Mouse (Mus musculus): ENCODE results near the gene Fcnb.
A peak's percentile ranks its signal among the peaks of the same experiment; 100 is the strongest.

Fcnb gene

DNA sequence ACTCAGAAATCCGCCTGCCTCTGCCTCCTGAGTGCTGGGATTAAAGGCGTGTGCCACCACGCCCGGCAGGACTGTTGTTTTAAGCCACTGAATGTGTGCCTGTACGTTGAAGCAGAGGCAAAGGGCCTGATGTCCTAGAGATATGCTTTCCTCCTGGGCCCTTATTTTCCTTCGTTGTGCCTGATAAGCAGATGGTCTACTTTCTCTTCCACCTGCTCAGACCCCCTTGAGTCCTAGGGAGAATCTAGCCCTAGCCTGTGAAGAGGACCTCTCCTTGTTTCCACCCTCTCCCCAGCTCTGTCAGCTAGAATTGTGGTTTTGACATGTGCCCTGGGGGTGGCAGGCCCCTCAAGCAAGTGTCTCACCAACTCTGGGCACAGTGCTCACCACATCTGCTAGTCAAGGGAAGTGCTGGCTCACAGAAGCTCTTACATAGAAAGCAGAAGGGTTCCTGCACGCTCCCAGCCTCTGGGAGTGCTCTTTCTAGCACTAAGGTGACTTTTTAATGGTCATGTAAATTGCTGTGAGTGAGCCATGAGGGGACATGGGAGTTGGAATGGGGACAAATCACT is 9.0 kb downstream of the Fcnb start:
- DNase-seq = no peak

DNA sequence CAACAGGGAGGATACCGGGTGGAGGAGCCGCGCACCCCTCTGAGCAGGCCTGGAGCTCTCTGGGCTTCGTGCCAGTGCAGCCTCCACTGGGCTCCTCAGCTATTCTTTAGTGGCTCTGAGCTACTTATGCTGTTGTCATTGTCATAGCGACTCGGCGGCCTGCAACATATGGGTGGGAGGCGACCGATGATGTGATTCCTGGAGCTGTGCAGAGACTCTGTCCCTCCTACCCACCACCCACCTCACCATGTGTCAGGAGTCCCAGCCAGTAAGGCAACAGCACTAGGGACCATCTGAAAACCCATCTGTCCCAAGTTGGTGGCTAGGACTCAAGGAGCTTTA is 16.2 kb downstream of the Fcnb start:
- peak; percentile 96 for DNase-seq

DNA sequence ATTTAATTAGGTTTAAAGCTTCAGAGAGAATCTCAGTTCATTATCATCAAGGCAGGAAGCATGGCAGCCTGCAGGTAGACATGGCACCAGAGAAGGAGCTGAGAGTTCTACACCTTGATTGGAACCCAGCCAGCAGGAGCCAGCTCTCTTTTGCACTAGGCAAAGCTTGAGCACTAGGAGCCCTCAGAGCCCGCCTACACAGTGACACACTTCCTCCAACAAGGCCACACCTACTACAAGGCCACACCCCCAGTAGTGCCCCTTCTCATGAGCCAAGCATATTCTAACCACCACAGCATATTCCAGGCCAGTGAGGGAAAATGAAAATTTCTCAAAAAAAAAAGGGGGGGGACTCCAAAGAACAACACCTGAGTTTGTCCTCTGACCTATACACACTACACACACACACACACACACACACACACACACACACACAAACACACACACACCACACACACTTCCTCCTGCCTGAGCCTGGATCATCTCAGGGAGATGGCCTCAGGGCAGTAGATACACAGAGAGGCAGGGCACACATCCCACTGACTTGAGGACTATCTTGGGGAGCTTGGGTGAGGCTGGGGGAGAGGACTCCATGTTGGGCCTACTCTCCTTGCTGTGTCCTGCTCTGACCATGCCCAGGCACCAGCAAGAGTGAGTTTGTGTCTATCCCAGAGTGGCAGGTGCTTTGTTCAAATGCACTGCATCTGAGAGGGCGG is 16.7 kb downstream of the Fcnb start:
- DNase-seq = no peak

DNA sequence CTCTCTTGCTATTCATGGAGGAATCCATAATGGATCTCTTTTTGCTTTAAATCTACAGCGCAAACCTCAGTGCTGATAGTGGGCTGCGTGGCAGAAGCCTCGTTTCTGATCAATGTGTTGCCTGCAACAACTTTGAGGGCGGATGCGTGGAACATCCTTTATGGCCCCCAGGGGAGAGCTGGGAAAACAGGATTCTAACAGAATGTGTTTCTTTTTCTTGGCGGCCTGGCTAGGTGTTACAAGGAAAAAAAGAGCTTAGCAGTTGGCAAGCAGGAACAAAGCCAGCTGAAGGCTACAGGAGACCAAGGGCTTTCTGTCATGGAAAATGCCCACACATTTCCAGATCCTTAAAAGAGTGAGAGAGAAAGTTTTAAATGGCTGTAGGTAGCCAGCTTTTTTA is 17.5 kb downstream of the Fcnb start:
- peak; percentile 82 for DNase-seq

DNA sequence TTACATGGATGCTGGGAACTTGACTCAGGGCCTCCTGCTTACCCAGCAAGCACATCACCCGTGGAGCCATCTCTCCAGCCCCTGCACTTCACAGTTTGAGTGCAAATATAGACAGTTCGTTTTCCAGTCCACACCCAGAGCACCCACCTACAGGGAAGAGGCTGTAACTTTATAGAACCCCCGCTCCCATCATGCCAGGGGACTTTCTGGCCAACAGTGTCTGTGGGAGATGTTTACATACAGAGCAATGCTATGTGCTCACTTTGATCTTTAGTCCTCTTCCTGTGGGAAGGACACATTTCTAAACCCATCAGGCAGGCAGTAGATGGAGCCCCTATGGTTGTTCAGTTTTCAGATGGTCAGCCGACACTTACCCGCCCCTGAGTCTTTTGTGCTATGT is 18.0 kb downstream of the Fcnb start:
- DNase-seq = no peak

DNA sequence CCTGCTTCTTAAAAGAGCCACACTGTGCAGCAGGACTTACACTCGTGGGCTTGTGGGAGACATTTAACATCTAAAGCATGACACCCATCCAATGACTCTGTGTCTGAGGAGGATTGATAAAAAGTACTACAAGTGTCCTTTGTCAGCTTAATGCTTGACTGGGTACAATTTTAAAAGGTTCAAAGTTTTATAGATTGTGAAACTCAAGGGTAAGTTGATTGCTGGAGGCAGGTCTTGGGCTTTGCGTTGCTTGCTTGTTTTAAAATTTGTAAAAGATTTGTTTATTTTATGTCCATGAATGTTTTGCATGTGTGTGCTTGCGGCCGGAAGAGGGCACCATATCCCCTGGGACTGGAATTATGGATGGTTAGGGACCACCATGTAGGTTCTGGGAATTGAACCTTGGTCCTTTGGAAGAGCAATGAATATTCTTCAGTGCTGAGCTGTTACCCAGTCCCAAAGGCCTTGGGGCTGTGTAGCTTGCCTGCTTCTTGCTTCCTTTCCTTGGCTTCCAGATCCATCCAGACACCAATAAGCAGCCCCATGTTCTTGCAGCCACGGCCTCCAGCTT is 19.5 kb downstream of the Fcnb start:
- DNase-seq = no peak

DNA sequence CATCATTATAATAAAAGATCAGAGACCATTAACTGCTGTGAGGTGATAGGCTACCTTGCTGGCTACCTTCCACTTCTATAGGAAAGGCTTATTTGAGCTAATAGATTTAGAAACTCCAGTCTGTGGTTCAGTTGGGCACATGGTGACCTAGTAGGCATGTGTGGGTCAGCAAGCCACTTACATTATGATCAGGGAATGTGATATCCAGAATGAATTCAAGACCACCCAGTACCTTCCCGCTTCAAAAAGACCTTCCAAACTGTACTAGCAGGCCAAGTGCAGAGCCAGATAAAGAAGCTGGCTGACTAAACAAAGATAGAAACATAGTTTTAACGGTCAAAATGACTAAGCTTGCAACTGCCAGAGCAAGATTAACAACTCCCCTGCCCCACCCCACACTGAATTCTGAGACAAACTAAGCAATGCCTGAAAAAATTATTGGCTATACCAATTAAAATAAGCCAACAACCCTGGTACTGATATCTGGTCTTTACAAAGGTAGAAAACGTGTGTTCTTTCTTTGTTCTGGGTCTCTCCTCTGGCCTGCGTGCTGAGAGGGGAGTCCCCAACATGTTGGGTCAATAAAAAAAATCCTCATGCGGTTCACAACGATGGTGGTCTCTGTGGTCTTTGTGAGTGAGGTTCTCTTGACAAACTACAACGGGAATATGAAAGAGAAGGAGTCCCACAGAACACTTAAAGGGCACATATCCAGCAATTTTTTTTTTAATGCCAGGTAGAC is 20.2 kb downstream of the Fcnb start:
- DNase-seq = no peak

DNA sequence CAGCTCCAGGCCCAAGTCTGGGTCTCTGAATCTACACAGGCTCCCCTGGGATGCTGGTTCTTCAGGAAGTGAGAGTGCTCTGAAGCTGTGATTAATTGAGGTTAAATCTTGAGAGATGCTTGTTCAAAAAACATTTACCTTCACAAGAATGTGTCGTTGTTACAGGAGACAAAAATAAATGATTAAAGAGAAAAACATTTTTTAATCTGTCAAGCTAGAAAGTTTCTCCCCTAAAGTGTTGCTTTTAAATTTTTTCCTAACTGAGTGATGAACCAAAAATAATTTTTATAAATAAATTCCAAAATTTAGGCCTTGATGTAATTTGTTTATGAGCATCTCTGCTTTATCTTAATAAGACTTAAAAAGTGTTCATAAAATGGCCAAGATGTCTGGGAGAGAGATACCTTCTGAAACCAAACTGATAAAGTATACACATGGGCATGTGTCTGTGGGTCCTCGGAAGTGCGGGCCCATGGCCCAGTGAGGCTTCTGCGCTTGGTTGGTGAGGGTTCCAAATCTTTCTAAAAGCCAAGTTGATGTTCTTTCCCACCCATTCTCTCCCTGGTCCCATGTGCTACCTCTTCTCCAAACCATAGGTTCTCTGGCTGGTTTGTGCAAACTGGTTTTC is 20.9 kb downstream of the Fcnb start:
- no peak for DNase-seq

DNA sequence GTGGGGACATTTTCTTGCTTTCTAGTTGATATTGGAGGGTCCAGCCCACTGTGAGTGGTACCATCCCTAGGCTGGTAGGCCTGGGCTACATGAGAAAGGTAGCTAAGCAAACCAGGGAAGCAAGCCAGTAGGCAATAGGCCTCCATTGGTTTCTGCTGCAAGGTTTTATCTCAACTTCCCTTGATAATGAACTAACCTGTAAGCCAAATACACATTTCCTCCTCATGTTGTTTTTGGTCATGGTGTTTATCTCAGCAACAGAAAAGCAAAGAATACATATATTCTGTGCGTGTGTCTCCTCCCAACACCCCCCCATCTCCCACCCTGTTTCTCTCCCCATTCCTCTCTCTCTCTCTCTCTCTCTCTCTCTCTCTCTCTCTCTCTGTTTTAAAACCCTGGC is 24.8 kb downstream of the Fcnb start:
- DNase-seq = no peak

DNA sequence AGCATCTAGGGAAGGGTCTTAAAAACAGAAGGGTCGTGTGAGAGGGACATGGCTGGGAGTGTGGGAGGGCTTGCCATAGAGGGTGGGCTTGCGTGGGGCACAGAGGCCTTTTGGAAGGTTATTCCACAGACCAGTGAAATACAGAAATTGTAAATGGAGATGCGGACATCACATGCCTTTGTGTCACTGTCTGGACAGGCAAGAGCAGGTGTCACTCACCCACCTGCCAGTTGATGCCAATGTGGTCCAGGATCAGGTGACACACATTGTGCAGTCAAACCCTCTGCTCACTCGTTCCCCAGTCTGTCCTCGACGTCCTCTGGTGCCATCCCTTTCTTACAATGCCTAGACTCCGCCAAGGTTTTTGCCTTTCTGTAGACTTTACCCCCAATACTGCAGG is 37.6 kb downstream of the Fcnb start:
- DNase-seq = no peak

DNA sequence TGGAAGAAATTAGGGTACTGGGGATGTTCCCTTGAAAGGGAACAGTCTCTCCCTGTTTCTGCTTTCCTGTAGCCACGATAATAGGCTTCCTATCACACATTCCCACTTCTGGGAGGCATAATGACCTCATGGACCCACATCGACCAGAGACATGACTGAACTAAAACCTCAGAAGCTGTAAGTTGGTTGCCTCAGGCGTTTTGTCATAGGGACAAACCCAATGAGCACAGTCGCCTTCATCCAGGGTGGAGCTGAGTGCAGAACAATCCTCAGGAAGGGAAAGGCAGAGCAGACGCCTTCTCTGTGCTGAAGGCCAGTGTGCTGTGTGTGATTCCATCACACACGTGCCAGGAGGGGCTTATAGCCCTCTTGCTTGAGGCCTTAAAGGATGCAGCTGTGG is 38.4 kb downstream of the Fcnb start:
- no peak for DNase-seq

DNA sequence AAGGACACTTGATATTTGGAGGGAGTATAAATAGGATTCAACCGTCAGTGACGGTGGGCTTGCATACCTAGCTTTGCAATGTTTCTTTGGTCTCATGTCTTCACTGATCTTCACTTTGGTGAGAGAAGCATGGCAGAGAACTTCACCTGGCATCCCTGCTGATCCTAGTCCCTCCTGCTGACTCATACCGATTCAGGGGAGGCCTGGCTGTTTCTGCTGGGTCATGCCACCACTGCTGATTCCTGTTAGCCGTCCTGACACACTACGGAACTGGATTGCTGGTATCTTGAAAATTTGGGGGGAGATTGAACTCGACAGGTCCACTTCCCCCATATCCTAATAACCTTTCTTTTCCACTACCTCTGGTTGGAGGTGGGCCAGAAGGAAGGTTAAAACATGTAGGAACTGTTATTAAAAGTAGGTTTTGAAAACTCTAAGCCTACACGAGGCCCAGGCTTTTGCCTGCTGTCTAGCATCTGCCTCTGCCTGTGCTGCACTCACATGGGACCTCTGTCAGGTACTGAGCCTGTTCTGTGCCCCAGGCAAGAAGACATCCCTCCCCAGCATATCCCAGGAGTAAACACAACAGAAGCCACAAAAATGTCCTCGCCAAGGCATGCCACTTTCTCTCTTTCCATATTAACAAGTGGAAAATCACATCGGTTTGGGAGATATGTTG is 39.6 kb downstream of the Fcnb start:
- DNase-seq = no peak

DNA sequence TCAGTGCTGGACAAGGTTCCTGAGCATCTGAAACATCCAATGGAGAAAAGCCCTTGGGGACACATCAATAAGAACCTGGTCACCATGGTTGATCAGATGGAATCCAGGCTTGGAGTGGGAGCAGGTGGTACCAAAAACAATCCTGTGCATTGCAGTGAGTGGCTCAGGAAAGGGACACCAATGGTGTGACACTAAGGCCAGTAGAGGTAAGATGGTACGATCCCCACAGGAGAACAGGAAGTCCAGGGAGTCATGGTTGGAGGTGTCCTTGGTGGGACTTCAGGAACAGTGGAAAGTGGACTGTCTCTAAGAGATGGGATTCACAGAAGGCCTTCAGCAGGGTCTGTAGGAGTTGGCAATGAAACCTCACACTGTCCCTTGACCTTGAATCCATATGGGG is 44.2 kb downstream of the Fcnb start:
- no peak for DNase-seq

DNA sequence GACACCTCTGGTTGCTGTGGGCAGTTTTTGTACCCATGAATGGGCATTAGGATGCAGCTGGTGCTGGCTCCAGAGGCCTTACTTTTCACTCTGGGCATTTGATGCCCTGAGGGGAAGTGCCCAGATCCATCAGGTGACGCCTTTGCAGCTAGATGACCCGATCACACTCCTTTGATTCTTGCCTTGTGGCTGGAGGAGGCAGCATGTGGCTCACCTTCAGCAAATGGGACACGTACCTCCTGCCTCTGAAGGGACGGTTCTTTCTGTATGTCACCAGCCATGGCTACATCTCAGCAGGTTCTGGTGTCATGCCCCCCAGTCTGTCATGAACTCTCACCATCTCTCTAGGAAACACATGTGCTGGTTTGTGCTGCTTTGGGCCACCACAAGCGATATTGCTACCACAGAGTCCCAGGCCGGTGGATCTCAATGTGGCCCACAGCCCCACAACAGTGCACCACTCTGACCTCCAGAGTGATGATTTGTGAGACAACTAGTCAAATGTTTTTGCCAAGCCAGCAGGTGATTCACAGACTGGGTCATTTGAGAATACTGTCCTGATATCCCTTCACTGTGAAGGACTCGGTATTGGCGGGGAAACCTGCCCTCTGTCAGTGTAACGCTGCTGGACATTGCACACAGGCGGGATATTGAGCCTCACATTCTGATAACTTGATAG is 44.9 kb downstream of the Fcnb start:
- no peak for DNase-seq

DNA sequence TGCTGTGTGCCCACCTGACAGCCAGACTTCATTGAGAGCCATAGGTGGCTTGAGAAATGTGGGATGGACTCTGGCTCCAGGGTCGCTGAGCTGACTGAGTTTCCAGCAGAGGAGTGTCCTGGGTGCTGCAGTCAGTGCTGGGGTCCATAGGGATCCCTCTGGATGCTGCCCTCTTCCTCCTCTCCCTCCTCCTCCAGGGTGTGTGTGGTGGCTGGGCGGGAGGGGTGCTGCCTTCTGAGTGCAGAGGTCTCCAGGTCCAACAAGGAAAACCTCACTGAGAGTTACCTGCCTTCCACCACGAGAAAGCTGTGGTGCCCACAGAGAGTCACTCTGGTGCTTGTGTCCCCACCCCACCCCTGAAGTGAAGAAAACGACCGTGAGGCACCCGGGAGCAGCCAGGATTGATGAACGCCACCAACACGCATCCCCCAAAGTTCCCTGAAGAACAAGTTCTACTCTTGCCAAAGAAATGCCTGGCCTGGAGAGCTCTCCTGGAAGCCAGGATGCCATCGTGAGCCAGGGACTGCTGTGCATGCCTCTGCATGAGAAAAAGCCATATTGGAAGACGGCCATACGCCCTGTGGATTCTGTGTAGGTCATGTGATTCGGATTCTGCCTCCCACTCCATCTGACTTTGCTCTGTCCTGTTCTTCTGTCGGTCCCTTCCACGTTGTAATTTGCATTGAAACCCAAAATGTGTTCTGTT is 46.1 kb downstream of the Fcnb start:
- peak; percentile 45 for DNase-seq

DNA sequence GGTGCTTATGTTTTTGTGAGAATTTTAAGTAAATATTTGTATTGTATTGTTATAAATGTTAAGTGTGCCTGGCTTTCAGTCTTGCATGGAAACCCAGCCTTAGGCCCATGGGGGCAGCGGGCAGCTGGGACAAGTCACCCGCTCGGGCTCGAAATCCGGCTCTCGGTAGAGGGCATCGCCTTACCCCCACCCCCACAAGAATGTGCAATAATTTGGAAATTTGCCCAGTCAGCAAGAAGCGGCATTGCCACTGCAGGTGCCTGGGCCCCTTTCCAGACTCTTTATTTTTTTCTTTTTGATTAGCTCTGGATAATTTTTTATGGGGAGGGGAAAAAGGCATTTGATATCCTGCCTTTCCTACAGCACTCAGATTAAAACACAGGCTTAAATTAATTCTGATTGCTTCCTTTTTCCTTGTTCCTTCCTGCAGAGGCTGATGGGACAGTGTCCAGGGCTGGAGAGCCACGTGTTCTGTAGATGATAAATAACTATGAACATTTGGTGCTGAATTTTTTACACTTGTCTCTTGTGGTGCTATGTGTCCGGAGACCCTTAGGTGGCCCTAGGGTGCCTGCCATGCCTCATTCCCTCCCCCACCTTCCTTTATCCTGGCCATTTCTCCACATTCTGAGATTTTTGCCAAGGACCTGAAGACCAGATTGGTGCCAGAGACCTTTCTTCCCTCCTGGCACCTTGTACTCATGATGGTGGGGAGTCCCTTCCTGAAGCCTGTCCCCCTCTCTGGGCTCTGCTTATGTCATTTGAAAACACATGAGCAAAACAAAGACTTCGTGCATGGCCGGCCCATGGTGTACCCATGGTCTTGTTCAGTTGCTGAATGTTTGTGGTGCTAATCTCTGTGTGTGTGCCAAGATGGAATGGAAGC is 46.9 kb downstream of the Fcnb start:
- DNase-seq = no peak

DNA sequence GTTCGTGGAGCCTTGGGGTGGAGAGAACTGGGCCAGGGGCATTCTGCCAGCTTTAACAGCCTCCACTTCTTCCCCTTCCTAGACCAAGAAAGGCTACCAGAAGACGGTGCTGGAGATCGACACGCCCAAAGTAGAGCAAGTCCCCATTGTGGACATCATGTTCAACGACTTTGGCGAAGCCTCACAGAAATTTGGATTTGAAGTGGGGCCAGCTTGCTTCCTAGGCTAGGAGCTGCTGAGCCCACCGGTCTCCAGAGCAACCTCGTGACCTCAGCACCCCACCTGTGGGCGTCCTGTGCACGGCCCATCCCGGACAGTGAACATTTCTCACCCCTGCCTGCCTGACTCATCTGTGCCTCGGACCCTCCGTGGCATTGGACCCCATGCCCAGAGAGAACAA is 47.9 kb downstream of the Fcnb start:
- DNase-seq = no peak

DNA sequence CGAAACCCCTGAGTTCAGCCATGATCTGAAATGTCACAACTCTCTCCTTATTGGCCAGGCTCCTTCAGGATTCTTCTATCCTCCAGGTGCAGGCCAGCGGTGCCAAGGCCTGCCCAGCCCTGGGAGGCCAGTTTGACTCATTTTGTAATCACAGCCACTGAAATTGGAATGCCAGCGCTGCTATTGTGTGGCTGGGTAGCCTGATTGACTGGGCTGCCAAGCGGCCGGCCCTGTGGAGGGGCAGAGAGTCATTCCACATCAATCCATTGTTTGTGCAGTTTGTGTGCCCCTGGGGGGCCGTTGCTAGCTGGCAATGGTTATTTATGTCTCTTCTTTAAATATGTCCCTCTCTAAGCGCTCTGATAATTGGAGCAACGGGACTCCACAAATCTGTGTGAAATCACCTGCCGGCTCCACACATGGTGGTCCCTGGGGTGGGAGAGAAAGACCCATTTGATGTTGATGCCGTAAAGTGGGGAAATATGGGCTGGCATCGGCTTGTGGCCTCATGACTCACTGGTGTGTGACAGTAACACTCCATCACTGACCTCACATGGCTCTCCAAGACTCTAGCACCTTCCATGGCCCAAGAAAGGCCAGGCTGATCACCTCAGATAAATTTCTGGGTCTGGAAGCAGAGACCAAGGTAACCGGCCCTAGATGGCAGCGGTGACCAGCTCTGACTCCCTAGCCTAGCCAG is 50.5 kb downstream of the Fcnb start:
- DNase-seq = no peak

DNA sequence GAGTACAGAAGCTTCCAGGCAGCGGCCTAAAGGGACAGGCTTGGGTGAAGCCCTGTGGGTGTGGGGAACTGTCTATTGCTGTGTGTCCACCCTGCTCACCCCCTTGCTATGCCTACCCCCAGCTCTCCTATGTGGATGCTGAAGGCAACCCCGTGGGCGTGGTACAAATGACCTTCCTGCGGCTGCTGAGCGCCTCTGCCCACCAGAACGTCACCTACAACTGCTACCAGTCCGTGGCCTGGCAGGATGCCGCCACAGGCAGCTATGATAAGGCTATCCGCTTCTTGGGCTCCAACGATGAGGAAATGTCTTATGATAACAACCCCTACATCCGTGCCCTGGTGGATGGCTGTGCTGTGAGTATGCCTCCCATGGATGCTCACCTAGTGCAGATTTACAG is 52.2 kb downstream of the Fcnb start:
- DNase-seq = no peak

DNA sequence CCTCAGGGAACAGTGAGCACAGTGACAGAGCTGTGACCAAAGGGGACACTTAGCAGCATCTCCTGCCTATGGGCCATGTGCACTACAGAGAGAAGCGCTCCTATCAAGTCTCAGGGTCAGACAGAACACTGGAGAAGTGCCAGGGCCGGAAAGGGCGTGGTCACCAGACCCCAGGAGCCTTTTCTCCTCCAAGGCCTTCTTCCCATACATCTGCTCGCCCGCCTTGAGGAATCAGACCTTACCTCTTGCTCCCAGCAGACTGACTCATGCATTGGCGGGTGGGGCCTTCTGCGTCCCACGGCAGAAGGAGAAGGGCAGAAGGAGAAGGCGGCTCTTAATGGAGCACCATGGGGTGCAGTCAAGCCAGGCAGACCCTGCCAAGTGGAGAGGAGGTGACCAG is 52.8 kb downstream of the Fcnb start:
- DNase-seq = no peak

Measured in right cerebral cortex, adult 18-20 months (tissue).